Mouse (Mus musculus) erythroblast, embryonic 14.5 days (primary cell): Measurements from ENCODE around the gene Capn7. TPM values are rescaled to one million over a fixed set of nuclear protein-coding genes. Genes with fewer than 3 reads are reported as not detected.
A peak's percentile ranks its signal among the peaks of the same experiment; 100 is the strongest.

Experiments used
- H3K27me3 ChIP-seq: 2 replicates; pipeline ENCODE4 v1.6.1; 2012; ENCODE audit warnings: inconsistent platforms; ENCODE audit not compliant: control insufficient read depth
- H3K36me3 ChIP-seq: 2 replicates; pipeline ENCODE4 v1.6.1; 2012; ENCODE audit warnings: mild to moderate bottlenecking, inconsistent platforms; ENCODE audit not compliant: control insufficient read depth
- H3K4me1 ChIP-seq: 2 replicates; pipeline ENCODE4 v1.6.1; 2012; ENCODE audit warnings: inconsistent platforms; ENCODE audit not compliant: control insufficient read depth
- H3K4me3 ChIP-seq: replicated peaks from 2 replicates; pipeline ENCODE3; 2012; ENCODE audit warnings: moderate library complexity, mild to moderate bottlenecking, inconsistent platforms
- H3K9me3 ChIP-seq: 2 replicates; pipeline ENCODE4 v1.6.1; 2012; ENCODE audit warnings: low read length, inconsistent platforms, mixed read lengths; ENCODE audit not compliant: control insufficient read depth
- GATA1 ChIP-seq: IDR thresholded peaks from 2 replicates; pipeline ENCODE4 v1.6.1; 2012; ENCODE audit warnings: low read length, inconsistent platforms, mixed read lengths
- TAL1 ChIP-seq: IDR thresholded peaks from 3 replicates; pipeline ENCODE4 v1.6.1; 2012; ENCODE audit warnings: low read length, inconsistent platforms, mixed read lengths
- polyA plus RNA-seq: library from polyadenylated mRNA; stranded (reverse); fragments of >175 nt; gene quantifications from 2 replicates; pipeline ENCODE4 v1.2.3, GENCODE M21; 2012

Capn7 gene
- polyA plus RNA-seq, 1 experiment, result 0.19 TPM

DNA sequence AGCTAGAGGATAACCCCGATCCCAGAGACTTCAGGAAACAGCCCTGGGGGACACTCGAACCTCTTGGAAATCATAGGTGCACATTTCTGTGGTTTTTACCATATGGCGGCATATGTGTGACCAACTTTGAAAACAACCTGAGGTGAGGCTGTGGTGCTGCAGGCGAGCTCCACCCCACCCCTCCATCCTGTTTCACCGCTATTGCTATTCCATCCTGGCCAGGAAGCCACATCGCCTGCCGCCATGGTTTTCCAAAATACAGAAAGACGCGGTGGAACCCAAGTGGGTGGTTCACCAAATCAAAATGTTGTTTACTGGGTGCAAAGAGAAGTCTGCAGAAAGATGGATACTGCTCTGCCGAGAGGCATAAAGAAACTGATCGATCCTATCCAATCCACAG is 62.4 kb downstream of the Capn7 start:
- H3K4me3 ChIP-seq, result no peak overlapping the region
- H3K36me3 ChIP-seq, result peaks cover 7% of the 10 kb centered on the region; the same call in 1 of the 2 replicates
- no peaks in the 10 kb centered on the region; the same call in 1 of the 2 replicates for H3K27me3 ChIP-seq
- peaks cover 10% of the 10 kb centered on the region for H3K9me3 ChIP-seq
- H3K4me1 ChIP-seq, result peaks cover 37% of the 10 kb centered on the region
- TF ChIP-seq TAL1 (no peak), GATA1 (no peak)

DNA sequence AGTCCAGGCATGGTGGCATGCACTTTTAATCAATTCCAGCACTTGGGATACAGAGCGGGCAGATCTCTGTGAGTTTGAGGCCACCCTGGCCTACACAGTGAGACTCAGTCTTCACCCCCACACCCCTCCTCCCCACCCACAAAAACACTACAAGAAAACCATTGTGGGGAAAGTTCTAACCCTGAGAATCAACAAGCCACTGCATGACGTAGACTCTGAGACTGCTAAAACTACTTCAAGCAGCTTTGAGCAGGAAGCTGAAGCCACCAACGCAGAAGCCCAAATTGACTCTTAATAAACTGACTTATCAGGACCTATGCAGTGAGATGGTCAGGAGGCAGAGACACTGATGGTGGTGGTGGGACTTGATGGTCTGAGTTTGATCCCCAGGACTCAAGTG is 62.8 kb downstream of the Capn7 start:
- H3K4me1 ChIP-seq, result peaks cover 42% of the 10 kb centered on the region
- H3K27me3 ChIP-seq, result no peaks in the 10 kb centered on the region; the same call in 1 of the 2 replicates
- no peak for TF ChIP-seq TAL1
- no peak for TF ChIP-seq GATA1
- H3K4me3 ChIP-seq, result no peak overlapping the region
- peaks cover 10% of the 10 kb centered on the region for H3K9me3 ChIP-seq
- H3K36me3 ChIP-seq, result peaks cover 7% of the 10 kb centered on the region; the same call in 1 of the 2 replicates

GRCm38 (mm10) chr14:31400246-31400645 is 63.8 kb downstream of the Capn7 start:
- no peak overlapping the region for H3K4me3 ChIP-seq
- peaks cover 51% of the 10 kb centered on the region for H3K4me1 ChIP-seq
- no peak for TF ChIP-seq GATA1
- H3K9me3 ChIP-seq, result peaks cover 5% of the 10 kb centered on the region
- H3K36me3 ChIP-seq, result peaks cover 7% of the 10 kb centered on the region
- H3K27me3 ChIP-seq, result no peaks in the 10 kb centered on the region; the same call in 1 of the 2 replicates

DNA sequence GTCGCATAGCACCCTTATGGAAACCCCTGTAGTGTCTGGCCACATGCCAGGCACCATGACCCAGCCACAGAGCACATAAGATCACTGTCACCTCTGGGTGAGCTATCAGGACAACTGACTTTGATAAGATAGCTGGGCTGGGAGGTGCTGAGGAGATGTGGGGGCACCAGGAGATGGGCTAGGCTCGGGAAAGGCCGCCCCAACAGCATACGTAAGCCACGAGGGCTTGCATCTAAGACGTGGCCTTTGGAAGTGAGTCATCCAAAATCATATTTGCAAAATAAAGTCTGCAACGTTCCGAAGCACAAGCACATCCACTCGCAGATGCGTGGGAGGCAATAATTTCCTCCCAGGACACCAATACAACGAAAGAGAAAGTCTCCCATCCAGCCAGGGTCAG is 64.5 kb downstream of the Capn7 start:
- peaks cover 57% of the 10 kb centered on the region for H3K4me1 ChIP-seq
- no peaks in the 10 kb centered on the region for H3K27me3 ChIP-seq
- H3K4me3 ChIP-seq, result no peak overlapping the region

GRCm38 (mm10) chr14:31401918-31402427 is 65.5 kb downstream of the Capn7 start:
- TF ChIP-seq TAL1 (no peak), GATA1 (no peak)
- Histone ChIP-seq H3K4me1 (peaks cover 64% of the 10 kb centered on the region), H3K27me3 (no peaks in the 10 kb centered on the region), H3K36me3 (peaks cover 10% of the 10 kb centered on the region), H3K4me3 (no peak overlapping the region), H3K9me3 (no peaks in the 10 kb centered on the region)

More for the DNA sequence above, 64.5 kb downstream of the Capn7 start:
- peaks cover 6% of the 10 kb centered on the region for H3K36me3 ChIP-seq
- H3K9me3 ChIP-seq, result no peaks in the 10 kb centered on the region
- no peak for TF ChIP-seq TAL1
- no peak for TF ChIP-seq GATA1

DNA sequence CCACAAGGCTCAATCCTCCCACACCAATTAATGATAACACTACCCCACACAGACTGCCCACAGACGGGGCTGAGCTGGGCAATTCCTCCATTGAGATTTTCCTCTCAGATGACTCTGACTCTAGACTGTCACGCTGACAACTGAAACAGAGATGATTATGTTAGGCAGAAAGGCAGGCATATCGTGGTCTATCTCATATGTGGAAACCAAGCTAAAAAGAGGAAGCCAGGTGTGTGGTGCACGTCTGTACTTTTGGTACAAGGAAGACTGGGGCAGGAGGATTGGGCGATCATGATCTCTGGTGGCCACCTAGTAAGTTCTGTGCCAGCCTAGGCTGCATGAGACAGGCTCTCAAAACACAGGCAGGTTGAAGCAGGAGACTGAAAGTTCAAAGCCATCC is 66.3 kb downstream of the Capn7 start:
- no peak for TF ChIP-seq TAL1
- no peak for TF ChIP-seq GATA1
- H3K4me3 ChIP-seq, result no peak overlapping the region
- no peaks in the 10 kb centered on the region for H3K9me3 ChIP-seq
- H3K4me1 ChIP-seq, result peaks cover 65% of the 10 kb centered on the region
- peaks cover 10% of the 10 kb centered on the region for H3K36me3 ChIP-seq
- no peaks in the 10 kb centered on the region for H3K27me3 ChIP-seq

DNA sequence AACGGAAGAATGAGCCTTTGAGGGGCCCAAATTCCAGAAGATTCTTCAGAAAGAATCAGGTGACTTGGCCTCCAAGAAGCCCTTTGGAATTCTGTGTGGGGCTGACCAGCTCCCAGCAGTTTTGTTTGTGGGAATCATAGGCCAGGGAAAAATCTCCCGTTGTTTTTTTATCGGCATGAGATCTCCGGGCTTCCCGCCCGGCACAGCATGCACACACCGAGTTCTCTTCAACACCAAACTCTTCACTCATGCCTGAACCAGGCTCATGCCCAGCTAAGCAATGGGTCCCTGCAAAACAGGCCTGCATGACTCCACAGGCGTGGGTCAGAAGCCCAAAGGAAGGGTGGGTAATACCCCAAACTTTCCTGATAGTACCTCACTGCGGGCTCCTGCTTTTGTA is 67.1 kb downstream of the Capn7 start:
- Histone ChIP-seq H3K36me3 (peaks cover 10% of the 10 kb centered on the region), H3K9me3 (no peaks in the 10 kb centered on the region), H3K4me3 (no peak overlapping the region), H3K4me1 (peaks cover 68% of the 10 kb centered on the region), H3K27me3 (no peaks in the 10 kb centered on the region; the same call in 1 of the 2 replicates)
- no peak for TF ChIP-seq TAL1
- no peak for TF ChIP-seq GATA1

GRCm38 (mm10) chr14:31403995-31404394 is 67.6 kb downstream of the Capn7 start:
- TF ChIP-seq TAL1 (peak; percentile 52; the same call in 2 of the 3 replicates), GATA1 (peak; percentile 54)
- Histone ChIP-seq H3K4me3 (peak overlapping the region; percentile 28), H3K9me3 (no peaks in the 10 kb centered on the region), H3K36me3 (peaks cover 10% of the 10 kb centered on the region), H3K27me3 (no peaks in the 10 kb centered on the region; the same call in 1 of the 2 replicates), H3K4me1 (peaks cover 68% of the 10 kb centered on the region)

GRCm38 (mm10) chr14:31404663-31405062 is 68.2 kb downstream of the Capn7 start:
- no peaks in the 10 kb centered on the region for H3K9me3 ChIP-seq
- H3K36me3 ChIP-seq, result peaks cover 10% of the 10 kb centered on the region
- peaks cover 1% of the 10 kb centered on the region for H3K27me3 ChIP-seq
- no peak overlapping the region for H3K4me3 ChIP-seq
- H3K4me1 ChIP-seq, result peaks cover 68% of the 10 kb centered on the region
- TF ChIP-seq GATA1, result no peak
- no peak for TF ChIP-seq TAL1

DNA sequence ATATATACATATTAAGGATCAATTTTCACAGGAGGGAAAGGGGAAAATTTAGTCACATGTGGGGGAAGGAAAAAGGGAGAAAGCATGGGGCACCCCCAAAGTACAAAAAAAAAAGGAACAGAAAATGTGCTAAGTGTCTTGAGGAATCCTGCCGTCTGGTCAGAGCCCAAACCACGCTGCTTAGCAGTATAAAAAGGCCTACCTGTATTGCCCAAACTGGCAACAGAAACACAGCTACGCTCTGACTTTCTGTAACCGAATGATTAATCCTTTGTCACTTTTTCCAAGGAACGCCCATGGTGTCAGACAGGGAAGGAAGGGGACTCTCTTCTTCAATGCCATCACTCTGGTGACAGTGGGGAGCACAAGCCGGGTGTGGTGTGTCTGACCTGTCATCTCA is 69.2 kb downstream of the Capn7 start:
- peaks cover 10% of the 10 kb centered on the region for H3K27me3 ChIP-seq
- TF ChIP-seq TAL1 (no peak), GATA1 (no peak)
- H3K4me1 ChIP-seq, result peaks cover 67% of the 10 kb centered on the region

More for the DNA sequence above, 69.2 kb downstream of the Capn7 start:
- no peak overlapping the region for H3K4me3 ChIP-seq
- peaks cover 6% of the 10 kb centered on the region for H3K36me3 ChIP-seq
- no peaks in the 10 kb centered on the region for H3K9me3 ChIP-seq
